Mouse (Mus musculus) hindbrain, postnatal 0 days (tissue): ENCODE data around the gene Defb22. TPM values are rescaled to one million over a fixed set of nuclear protein-coding genes. Genes with fewer than 3 reads are reported as not detected.

Experiments used
- ATAC-seq: fragments of 200-750 bp; cut with Nextera tagmentation; 2 replicates; pipeline ENCODE4 v1.8.0; 2017; ENCODE audit warnings: mild to moderate bottlenecking, moderate TSS enrichment, moderate library complexity
- DNase-seq: peaks from one replicate; pipeline ENCODE4 v3.0.0-alpha.2; 2015; ENCODE audit warnings: low spot score
- H3K27ac ChIP-seq: fragments of 300-500 bp; sonication (generic); 2 replicates; pipeline ENCODE4 v1.5.1; 2014; ENCODE audit warnings: mild to moderate bottlenecking
- H3K27me3 ChIP-seq: fragments of 300-500 bp; sonication (generic); 2 replicates; pipeline ENCODE4 v1.6.1; 2014; ENCODE audit warnings: low read length, mixed read lengths; ENCODE audit not compliant: insufficient read depth
- H3K36me3 ChIP-seq: fragments of 300-500 bp; sonication (generic); 2 replicates; pipeline ENCODE4 v1.6.1; 2014; ENCODE audit warnings: low read length, mixed read lengths; ENCODE audit not compliant: insufficient read depth
- H3K4me1 ChIP-seq: fragments of 300-500 bp; sonication (generic); 2 replicates; pipeline ENCODE4 v1.6.1; 2014; ENCODE audit warnings: antibody characterized with exemption, low read length, mixed read lengths; ENCODE audit not compliant: insufficient read depth
- H3K4me2 ChIP-seq: fragments of 300-500 bp; sonication (generic); 2 replicates; pipeline ENCODE4 v1.6.1; 2014; ENCODE audit warnings: low read depth, mild to moderate bottlenecking, low read length, moderate library complexity, mixed read lengths
- H3K4me3 ChIP-seq: fragments of 300-500 bp; sonication (generic); 2 replicates; pipeline ENCODE4 v1.5.1; 2014; ENCODE audit warnings: low read length
- H3K9ac ChIP-seq: fragments of 300-500 bp; sonication (generic); replicated peaks from 2 replicates; pipeline ENCODE4 v1.6.1; 2014; ENCODE audit warnings: mild to moderate bottlenecking, low read length, moderate library complexity, mixed read lengths
- H3K9me3 ChIP-seq: fragments of 300-500 bp; sonication (generic); 2 replicates; pipeline ENCODE4 v1.6.1; 2016; ENCODE audit warnings: low read length, mixed read lengths
- CTCF ChIP-seq: IDR thresholded peaks from 2 replicates; pipeline ENCODE4 v1.5.1; 2016; ENCODE audit warnings: antibody characterized with exemption, control low read depth, low read depth
- WGBS: fragments of 180-500 bp; shearing (Covaris S2); extraction: QIAGEN DNeasy Blood & Tissue Kit; methylation state at CpG from one replicate; pipeline ENCODE4 v1.1.7; 2014; 5-methylcytosine and 5-hydroxymethylcytosine counted together
- polyA plus RNA-seq: library from polyadenylated mRNA; unstranded; fragments of >200 nt; fragmentation: Nextera tagmentation; extraction: Ambion mirVana; gene quantifications from 2 replicates; pipeline ENCODE4 v1.2.1, GENCODE M21; 2015
- total RNA-seq: library from RNA; depleted of rRNA; stranded (reverse); fragments of >200 nt; gene quantifications from 2 replicates; pipeline ENCODE4 v1.2.3, GENCODE M21; 2014; rRNA removed

The Defb22 gene
- not detected in 2 replicates for total RNA-seq
- not detected in 2 replicates for polyA plus RNA-seq

GRCm38 (mm10) chr2:152490038-152490437, at the start of gene Defb22:
Gene Defb22 (minus strand): TSS chr2:152490138.
- ATAC-seq (no peak), DNase-seq (no peak)
- TF ChIP-seq CTCF = no peak
- H3K4me3 ChIP-seq = no peak within 1 kb of the TSS
- no peaks in the 10 kb centered on the region for H3K27me3 ChIP-seq
- H3K27ac ChIP-seq = no peak within 1 kb of the TSS
- H3K36me3 ChIP-seq = no peaks in the 10 kb centered on the region
- H3K4me1 ChIP-seq = no peaks in the 10 kb centered on the region
- H3K9ac ChIP-seq = no peak within 1 kb of the TSS
- H3K9me3 ChIP-seq = no peaks in the 10 kb centered on the region
- no peak within 1 kb of the TSS for H3K4me2 ChIP-seq

DNA sequence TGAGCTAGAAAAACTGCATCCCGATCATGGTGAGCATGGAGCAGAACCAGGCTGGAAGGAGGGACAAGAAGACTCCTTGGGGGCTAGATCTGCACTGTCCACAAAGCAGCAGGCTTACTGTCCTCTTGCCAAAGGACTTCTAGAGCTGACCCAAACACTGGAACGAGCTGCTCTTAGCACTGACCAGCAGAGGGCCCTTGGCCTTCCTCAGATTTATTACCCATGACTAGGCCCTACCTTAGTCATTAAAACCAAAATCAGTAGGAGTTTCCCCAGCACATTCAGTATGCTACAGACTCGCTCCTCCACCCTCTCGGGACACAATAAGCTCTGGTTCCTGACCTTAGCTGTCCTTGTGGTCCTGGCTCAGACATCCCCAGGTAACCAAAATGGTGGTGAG, 28.0 kb upstream of the Defb22 start, which contains the start of gene Defb28:
TSS of gene Defb28 (plus strand) at position 275 of the 400 bp plus-strand sequence.
- H3K4me1 ChIP-seq = no peaks in the 10 kb centered on the region
- no peak within 1 kb of the TSS for H3K4me3 ChIP-seq
- WGBS = 74% methylated on average over 4 of the region's 4 CpGs
- H3K27me3 ChIP-seq = no peaks in the 10 kb centered on the region
- DNase-seq (no peak), ATAC-seq (no peak)
- no peak within 1 kb of the TSS for H3K4me2 ChIP-seq
- H3K27ac ChIP-seq = no peak within 1 kb of the TSS
- H3K9ac ChIP-seq = no peak within 1 kb of the TSS
- TF ChIP-seq CTCF = no peak
- no peaks in the 10 kb centered on the region for H3K9me3 ChIP-seq
- no peaks in the 10 kb centered on the region for H3K36me3 ChIP-seq

GRCm38 (mm10) chr2:152516084-152516483, 26.1 kb upstream of the Defb22 start:
- Histone ChIP-seq H3K27me3 (no peaks in the 10 kb centered on the region), H3K4me3 (no peak overlapping the region), H3K9ac (no peak overlapping the region), H3K36me3 (no peaks in the 10 kb centered on the region), H3K9me3 (no peaks in the 10 kb centered on the region), H3K4me1 (no peaks in the 10 kb centered on the region), H3K27ac (no peak overlapping the region), H3K4me2 (no peak overlapping the region)
- no peak for ATAC-seq
- WGBS = 54% methylated on average over 4 of the region's 4 CpGs
- DNase-seq = no peak
- no peak for TF ChIP-seq CTCF

- Histone ChIP-seq H3K9me3 (no peaks in the 10 kb centered on the region), H3K4me3 (no peak within 1 kb of the TSS), H3K9ac (no peak within 1 kb of the TSS), H3K4me1 (no peaks in the 10 kb centered on the region), H3K4me2 (no peak within 1 kb of the TSS), H3K27me3 (no peaks in the 10 kb centered on the region), H3K36me3 (no peaks in the 10 kb centered on the region), H3K27ac (no peak within 1 kb of the TSS)
- ATAC-seq (no peak), DNase-seq (no peak)
- 48% methylated on average over 1 of the region's 1 CpGs for WGBS
- TF ChIP-seq CTCF = no peak
Measured at GRCm38 (mm10) chr2:152511592-152511991, 21.7 kb upstream of the Defb22 start, which contains the start of gene Defb26. Gene Defb26 (minus strand): TSS chr2:152511692.

DNA sequence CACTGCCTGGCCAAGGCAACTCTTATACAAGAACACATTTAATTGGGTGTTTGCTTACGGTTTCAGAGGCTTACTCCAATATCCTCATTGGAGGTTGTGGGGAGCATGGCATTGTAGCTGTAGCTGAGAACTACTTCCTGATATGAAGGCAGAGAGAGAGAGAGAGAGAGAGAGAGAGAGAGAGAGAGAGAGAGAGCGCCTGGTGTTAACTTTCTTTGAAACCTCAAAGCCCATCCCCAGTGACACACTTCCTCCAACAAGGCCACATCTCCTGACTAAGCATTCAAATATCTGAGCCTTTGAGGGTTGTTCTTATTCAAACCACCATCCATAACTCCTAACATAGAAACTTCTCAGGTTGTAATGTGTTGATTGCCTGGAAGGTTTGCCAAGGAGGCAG, 14.0 kb upstream of the Defb22 start:
- Histone ChIP-seq H3K4me1 (no peaks in the 10 kb centered on the region), H3K27me3 (no peaks in the 10 kb centered on the region), H3K4me2 (no peak overlapping the region), H3K9me3 (no peaks in the 10 kb centered on the region), H3K9ac (no peak overlapping the region), H3K36me3 (no peaks in the 10 kb centered on the region), H3K27ac (no peak overlapping the region), H3K4me3 (no peak overlapping the region)
- 92% methylated on average over 2 of the region's 2 CpGs for WGBS
- no peak for TF ChIP-seq CTCF
- ATAC-seq = no peak
- DNase-seq = no peak

DNA sequence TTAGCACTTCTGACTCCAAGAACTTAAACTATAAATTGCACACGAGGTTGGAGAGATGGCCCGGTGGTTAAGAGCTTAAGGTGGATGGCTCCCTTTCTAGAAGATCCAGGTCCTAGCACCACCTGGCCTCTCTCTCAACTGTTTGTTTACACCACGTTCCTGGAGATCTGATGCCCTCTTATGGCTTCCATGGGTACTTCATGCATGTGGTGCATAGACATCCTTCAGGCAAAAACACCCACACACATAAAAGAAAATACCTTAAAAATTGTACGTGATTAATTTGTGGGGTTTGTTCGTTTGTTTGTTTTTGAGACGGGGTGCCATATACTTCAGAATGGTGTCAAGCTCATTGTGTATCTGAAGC, 10.9 kb upstream of the Defb22 start:
- 0 out of 2 replicates have a peak, but pooled peaks have one; percentile 11 for TF ChIP-seq CTCF
- H3K4me1 ChIP-seq = no peaks in the 10 kb centered on the region
- ATAC-seq (no peak), DNase-seq (no peak)
- H3K9ac ChIP-seq = no peak overlapping the region
- no peaks in the 10 kb centered on the region for H3K9me3 ChIP-seq
- no peak overlapping the region for H3K4me3 ChIP-seq
- H3K4me2 ChIP-seq = no peak overlapping the region
- no peaks in the 10 kb centered on the region for H3K36me3 ChIP-seq
- no peak overlapping the region for H3K27ac ChIP-seq
- H3K27me3 ChIP-seq = no peaks in the 10 kb centered on the region
- WGBS = 83% methylated on average over 6 of the region's 6 CpGs

DNA sequence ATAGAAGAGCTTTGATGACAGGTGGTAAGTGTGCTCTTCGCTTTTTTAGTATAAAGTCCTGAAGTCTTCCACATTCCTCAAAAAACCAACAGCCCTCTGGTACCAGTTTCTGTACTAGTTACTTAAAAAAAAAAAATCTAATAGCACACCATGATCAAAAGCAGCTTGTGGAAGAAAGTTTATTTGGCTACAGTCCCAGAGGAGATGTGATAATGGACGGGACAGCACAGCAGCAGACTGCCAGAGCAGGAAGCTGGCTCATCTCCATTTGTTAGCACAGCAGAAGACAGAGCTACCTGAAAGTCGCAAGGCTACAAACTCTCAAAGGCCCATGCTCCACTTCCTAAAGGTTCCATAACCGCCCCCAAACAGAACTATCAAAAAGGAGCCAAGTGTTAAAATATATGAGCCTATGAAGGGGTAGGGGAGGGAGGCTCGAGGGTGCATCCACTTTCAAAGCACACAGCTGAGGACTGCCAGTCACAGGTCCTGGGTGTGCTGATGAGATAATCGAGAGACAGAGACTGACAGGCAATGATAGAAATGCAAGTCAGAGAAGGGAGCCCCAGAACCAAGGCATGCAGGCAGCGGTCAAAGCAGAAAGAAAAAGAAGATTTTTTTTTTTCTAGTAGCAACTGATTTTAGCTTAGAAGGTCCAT, 10.4 kb upstream of the Defb22 start:
- WGBS = 69% methylated on average over 7 of the region's 7 CpGs
- Histone ChIP-seq H3K36me3 (no peaks in the 10 kb centered on the region), H3K9me3 (no peaks in the 10 kb centered on the region), H3K4me1 (no peaks in the 10 kb centered on the region), H3K4me2 (no peak overlapping the region), H3K9ac (no peak overlapping the region), H3K27me3 (no peaks in the 10 kb centered on the region), H3K4me3 (no peak overlapping the region), H3K27ac (no peak overlapping the region)
- TF ChIP-seq CTCF = no peak
- no peak for DNase-seq
- ATAC-seq = no peak
